Mouse (Mus musculus): ENCODE results near the gene Csf3. TPM values are rescaled to one million over a fixed set of nuclear protein-coding genes. Genes with fewer than 3 reads are reported as not detected.

Gene Csf3
- polyA plus RNA-seq, 1 experiment from 2014 or later: 0.62 TPM

GRCm38 (mm10) chr11:98751221-98751782 is 50.2 kb downstream of the Csf3 start:
- ChIA-PET POLR2A (interaction anchor here (1.3 to 2.3 kb wide), 3 partner anchors 9 to 41 kb away, joined by 4 to 12 read pairs (median 9); no protein-coding TSS in a partner anchor), CTCF (interaction anchor here (1.1 to 2.6 kb wide), 3 partner anchors 10 to 22 kb away, joined by 3 to 13 read pairs (median 4); partner anchors contain the start of gene Thra)
- in situ Hi-C loops (cut with MboI; ENCODE audit: low pct_unique_long_range_greater_than_20kb): no loop called here
- ATAC-seq (peak; percentile 20), DNase-seq (ENCODE audit: low read depth, low spot score) (no peak)
- no peaks in the 10 kb centered on the region for H3K27me3 ChIP-seq
- no peak for TF ChIP-seq CTCF (IDR thresholded peaks at IDR 0.05)

GRCm38 (mm10) chr11:98752562-98753140 is 51.6 kb downstream of the Csf3 start:
- ChIA-PET CTCF (interaction anchor here (1.0 to 2.5 kb wide), 4 partner anchors 20 to 40 kb away, joined by 4 to 9 read pairs (median 4); no protein-coding TSS in a partner anchor), POLR2A (interaction anchor here (2.3 kb wide), 1 partner anchor 10 kb away, joined by 12 read pairs; no protein-coding TSS in a partner anchor)
- no peak for TF ChIP-seq CTCF (IDR thresholded peaks at IDR 0.05)
- in situ Hi-C loops (cut with MboI; ENCODE audit: low pct_unique_long_range_greater_than_20kb): no loop called here
- no peak for ATAC-seq
- no peaks in the 10 kb centered on the region for H3K27me3 ChIP-seq
- DNase-seq (ENCODE audit: low read depth, low spot score): no peak

Other genes starting within 250 kb of the Csf3 start
- gene Ikzf3, start 155.2 kb upstream of the Csf3 start, polyA plus RNA-seq (2021): not detected
- 0.98 TPM for gene Zpbp2, start 150.2 kb upstream of the Csf3 start, polyA plus RNA-seq (2021)
- gene Ormdl3, start 113.9 kb upstream of the Csf3 start, polyA plus RNA-seq (2021): 94.8 TPM
- not detected for gene Lrrc3c, start 103.0 kb upstream of the Csf3 start, polyA plus RNA-seq (2021)
- 16.4 TPM for gene Gm12355, start 75.6 kb upstream of the Csf3 start, polyA plus RNA-seq (2021)
- gene Gsdma3, start 74.9 kb upstream of the Csf3 start, polyA plus RNA-seq (2021): not detected
- not detected for gene Gsdma2, start 54.5 kb upstream of the Csf3 start, polyA plus RNA-seq (2021)
- gene Gsdma, start 36.9 kb upstream of the Csf3 start, polyA plus RNA-seq (2021): 0.06 TPM
- gene Psmd3, start 18.7 kb upstream of the Csf3 start, polyA plus RNA-seq (2021): 161 TPM
- 47.2 TPM for gene Med24, start 28.2 kb downstream of the Csf3 start, polyA plus RNA-seq (2021)
- 44.7 TPM for gene Thra, start 39.4 kb downstream of the Csf3 start, polyA plus RNA-seq (2021)
- gene Nr1d1, start 74.1 kb downstream of the Csf3 start, polyA plus RNA-seq (2021): 37.2 TPM
- gene Msl1, start 94.3 kb downstream of the Csf3 start, polyA plus RNA-seq (2021): 69.9 TPM
- gene Casc3, start 103.6 kb downstream of the Csf3 start, polyA plus RNA-seq (2021): 39.4 TPM
- 2.8 TPM for gene Rapgefl1, start 135.5 kb downstream of the Csf3 start, polyA plus RNA-seq (2021)
- gene Wipf2, start 162.4 kb downstream of the Csf3 start, polyA plus RNA-seq (2021): 11.2 TPM
- gene Cdc6, start 206.5 kb downstream of the Csf3 start, polyA plus RNA-seq (2021): 9.0 TPM
- 31.2 TPM for gene Rara, start 226.6 kb downstream of the Csf3 start, polyA plus RNA-seq (2021)